Comparison of ENCODE assay signal across 30 mouse cellular contexts in the genomic region with DNA sequence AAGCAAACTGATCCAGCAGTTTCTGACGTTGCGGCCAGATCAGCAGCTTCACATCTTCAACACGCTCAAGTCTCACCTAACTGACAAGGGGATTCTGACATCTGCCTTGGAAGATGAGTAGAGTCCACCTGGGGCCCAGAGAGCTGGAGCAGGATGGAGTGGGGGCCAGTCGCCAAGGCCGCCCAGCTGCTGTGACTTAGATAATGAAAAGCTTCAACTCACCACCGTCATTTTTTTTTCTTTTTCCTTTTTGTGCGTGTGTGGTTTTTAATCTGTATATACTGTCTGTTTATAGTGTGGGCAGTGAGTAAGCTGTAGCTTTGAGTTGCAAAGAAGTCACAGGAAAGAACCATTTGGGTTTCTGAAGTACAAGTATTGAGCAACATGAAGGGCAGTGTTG. TPM values are rescaled to one million over a fixed set of nuclear protein-coding genes. Genes with fewer than 3 reads are reported as not detected.
DNase-seq lines count a peak whose midpoint lies in the region; ATAC-seq lines count a peak whose summit lies in the region.
"Had no signal": no experiment of that assay in that cellular context is flagged by ENCODE, and none has a peak within 500 bp of the region (broad histone marks: within the 10 kb centered on the region; RNA-seq: fewer than 3 reads in every experiment).

No protein-coding gene starts in this region.

- DNase-seq in liver, embryonic 11.5 days (ENCODE audit: low spot score): no peak
- DNase-seq in liver (no peak), MEL-GATA-1-ER (ENCODE audit: extremely low read depth, low read depth) (peak; percentile 85)
- DNase-seq in liver, embryonic 13.5 days: no peak
- no peak for DNase-seq in adrenal gland, adult 8-10 months
- DNase-seq in ovary, postnatal 10 days (ENCODE audit: low spot score): no peak
- DNase-seq: adrenal gland, postnatal 14 days; cerebellum, adult 11 months; cerebellum, postnatal 25 days; heart, postnatal 10 days; kidney, adult 11 months; lung, embryonic 14.5 days; lung, postnatal 14 days; midbrain, embryonic 14.5 days; spleen, adult 18-20 months; thymus, adult 2 months; thymus, postnatal 36 days had no signal

- peaks cover 16% of the 10 kb centered on the region; the same call in 1 of the 2 replicates for H3K36me3 ChIP-seq in liver, embryonic 11.5 days (ENCODE audit: control insufficient read depth, insufficient read depth, low read length)
- H3K36me3 ChIP-seq in liver, embryonic 13.5 days: peaks cover 52% of the 10 kb centered on the region

- ATAC-seq in liver, embryonic 11.5 days (replicated peaks; ENCODE audit: low FRiP score): peak; percentile 69
- ATAC-seq in liver, embryonic 13.5 days (ENCODE audit: low read depth): peak; percentile 59
- peak; percentile 84 for ATAC-seq in megakaryocyte progenitor cell, adult 5-6 weeks (replicated peaks; ENCODE audit: poor library complexity)
- ATAC-seq: forebrain, embryonic 16.5 days; inflammation-experienced regulatory T-cells, adult 6 months; Patski had no signal

- H3K4me3 ChIP-seq in liver, embryonic 11.5 days (ENCODE audit: low read depth, low read length): no peak overlapping the region
- H3K4me3 ChIP-seq in liver, embryonic 13.5 days (replicated peaks): no peak overlapping the region
- H3K4me3 ChIP-seq: embryonic facial prominence, embryonic 13.5 days; forebrain, embryonic 10.5 days; heart, embryonic 13.5 days; hindbrain, embryonic 10.5 days; hindbrain, embryonic 15.5 days; layer of hippocampus, adult 2 months; neural tube, embryonic 15.5 days had no signal

- peaks cover 13% of the 10 kb centered on the region; the same call in 1 of the 2 replicates for H3K4me1 ChIP-seq in liver, embryonic 11.5 days (replicated peaks; ENCODE audit: control insufficient read depth, insufficient read depth, low read length)
- H3K4me1 ChIP-seq in liver, embryonic 13.5 days (replicated peaks): peaks cover 16% of the 10 kb centered on the region
- H3K4me1 ChIP-seq: embryonic facial prominence, embryonic 13.5 days; forebrain, embryonic 10.5 days; heart, embryonic 13.5 days; hindbrain, embryonic 10.5 days; hindbrain, embryonic 15.5 days; neural tube, embryonic 15.5 days had no signal

- 59% methylated on average over 7 of the region's 7 CpGs for WGBS in liver, embryonic 11.5 days
- 29% methylated on average over 7 of the region's 7 CpGs for WGBS in liver, embryonic 13.5 days (ENCODE audit: insufficient replicate concordance)

- H3K27ac ChIP-seq in liver, embryonic 11.5 days (ENCODE audit: low read depth, low read length): no peak overlapping the region
- no peak overlapping the region for H3K27ac ChIP-seq in liver, embryonic 13.5 days
- H3K27ac ChIP-seq: embryonic facial prominence, embryonic 13.5 days; forebrain, embryonic 10.5 days; heart, embryonic 13.5 days; hindbrain, embryonic 10.5 days; hindbrain, embryonic 15.5 days; layer of hippocampus, adult 2 months; neural tube, embryonic 15.5 days; stomach, postnatal 0 days had no signal

- H3K9me3 ChIP-seq in liver, embryonic 11.5 days (ENCODE audit: control insufficient read depth, low read length): no peaks in the 10 kb centered on the region
- no peaks in the 10 kb centered on the region for H3K9me3 ChIP-seq in liver, embryonic 13.5 days (replicated peaks)
- H3K9me3 ChIP-seq: embryonic facial prominence, embryonic 13.5 days; forebrain, embryonic 10.5 days; heart, embryonic 13.5 days; hindbrain, embryonic 10.5 days; hindbrain, embryonic 15.5 days; neural tube, embryonic 15.5 days had no signal

- H3K4me2 ChIP-seq in liver, embryonic 11.5 days: no peak overlapping the region
- no peak overlapping the region for H3K4me2 ChIP-seq in liver, embryonic 13.5 days
- H3K4me2 ChIP-seq: embryonic facial prominence, embryonic 13.5 days; heart, embryonic 13.5 days; hindbrain, embryonic 15.5 days; lung, embryonic 14.5 days; neural tube, embryonic 15.5 days had no signal

- no peaks in the 10 kb centered on the region for H3K27me3 ChIP-seq in liver, embryonic 11.5 days (replicated peaks; ENCODE audit: control insufficient read depth, insufficient read depth, low read length)
- no peaks in the 10 kb centered on the region for H3K27me3 ChIP-seq in liver, embryonic 13.5 days
- H3K27me3 ChIP-seq: CH12.LX; embryonic facial prominence, embryonic 13.5 days; heart, embryonic 13.5 days; hindbrain, embryonic 15.5 days; neural tube, embryonic 15.5 days; Patski had no signal

- no peak overlapping the region for H3K9ac ChIP-seq in liver, embryonic 11.5 days (ENCODE audit: low read depth, low read length)
- no peak overlapping the region for H3K9ac ChIP-seq in liver, embryonic 13.5 days
- H3K9ac ChIP-seq: embryonic facial prominence, embryonic 13.5 days; heart, embryonic 13.5 days; hindbrain, embryonic 15.5 days; lung, embryonic 14.5 days; neural tube, embryonic 15.5 days had no signal

RNA-seq across cellular contexts. Expression of gene Cds2, which starts 42.2 kb away (rescaled TPM):
- 12.9 and 19.0 TPM in 2 replicates for polyA plus RNA-seq in liver, embryonic 11.5 days (2014; fragmentation: Nextera tagmentation; extraction: Ambion mirVana)
- 10.2 and 13.3 TPM in 2 replicates for polyA plus RNA-seq in liver, embryonic 13.5 days (2015; fragmentation: Nextera tagmentation; extraction: Ambion mirVana)
- 6.9 and 9.3 TPM in 2 replicates for total RNA-seq in megakaryocyte progenitor cell, adult 5-6 weeks (2015)
- 8.6 and 10.5 TPM in 2 replicates for total RNA-seq in megakaryocyte progenitor cell, adult 5-6 weeks (2017)
- 100 to 1,000 TPM in 1 of 4 experiments, 10 to 100 TPM in 3; 73.5 to 114 (median 87.4) TPM for total RNA-seq in adrenal gland, adult 8-10 months (2022)

RNA-seq across cellular contexts. Expression of gene Pcna, which starts 52.1 kb away (rescaled TPM):
- polyA plus RNA-seq in liver, embryonic 11.5 days (2014; fragmentation: Nextera tagmentation; extraction: Ambion mirVana): 415 and 419 TPM in 2 replicates
- 369 and 404 TPM in 2 replicates for polyA plus RNA-seq in liver, embryonic 13.5 days (2015; fragmentation: Nextera tagmentation; extraction: Ambion mirVana)
- 782 and 829 TPM in 2 replicates for total RNA-seq in megakaryocyte progenitor cell, adult 5-6 weeks (2015)
- 543 and 606 TPM in 2 replicates for total RNA-seq in megakaryocyte progenitor cell, adult 5-6 weeks (2017)
- total RNA-seq in adrenal gland, adult 8-10 months (2022): 10 to 100 TPM; 58.8 to 71.5 (median 65.4) TPM

RNA-seq across cellular contexts. Expression of gene Tmem230, which starts 57.6 kb away (rescaled TPM):
- 37.9 and 38.2 TPM in 2 replicates for polyA plus RNA-seq in liver, embryonic 11.5 days (2014; fragmentation: Nextera tagmentation; extraction: Ambion mirVana)
- polyA plus RNA-seq in liver, embryonic 13.5 days (2015; fragmentation: Nextera tagmentation; extraction: Ambion mirVana): 17.5 and 21.7 TPM in 2 replicates
- total RNA-seq in megakaryocyte progenitor cell, adult 5-6 weeks (2015): 60.6 and 64.6 TPM in 2 replicates
- 17.2 and 23.0 TPM in 2 replicates for total RNA-seq in megakaryocyte progenitor cell, adult 5-6 weeks (2017)
- total RNA-seq in adrenal gland, adult 8-10 months (2022): 10 to 100 TPM; 44.1 to 48.7 (median 46.3) TPM

Comparison
In these comparisons a context has a peak if more than half of its experiments do, and no peak if none do; other contexts are left out.
1. RNA of gene Cds2, which starts 42.2 kb away (total RNA-seq): 73.5 to 114 TPM in adrenal gland, adult 8-10 months; 6.9 to 10.5 TPM in megakaryocyte progenitor cell, adult 5-6 weeks; every median in the first group is over 4 times any median in the second.
2. RNA of gene Pcna, which starts 52.1 kb away (total RNA-seq): 543 to 829 TPM in megakaryocyte progenitor cell, adult 5-6 weeks; 58.8 to 71.5 TPM in adrenal gland, adult 8-10 months; every median in the first group is over 4 times any median in the second.
3. Peak in every context shown above with its lines, with median percentiles within 50 percentile points of each other: ATAC-seq.